Mouse (Mus musculus): ENCODE measurements around the gene Bsn. TPM values are rescaled to one million over a fixed set of nuclear protein-coding genes. Genes with fewer than 3 reads are reported as not detected.

Gene Bsn
- polyA plus RNA-seq, 1 experiment from 2014 or later, result 1.2 TPM

DNA sequence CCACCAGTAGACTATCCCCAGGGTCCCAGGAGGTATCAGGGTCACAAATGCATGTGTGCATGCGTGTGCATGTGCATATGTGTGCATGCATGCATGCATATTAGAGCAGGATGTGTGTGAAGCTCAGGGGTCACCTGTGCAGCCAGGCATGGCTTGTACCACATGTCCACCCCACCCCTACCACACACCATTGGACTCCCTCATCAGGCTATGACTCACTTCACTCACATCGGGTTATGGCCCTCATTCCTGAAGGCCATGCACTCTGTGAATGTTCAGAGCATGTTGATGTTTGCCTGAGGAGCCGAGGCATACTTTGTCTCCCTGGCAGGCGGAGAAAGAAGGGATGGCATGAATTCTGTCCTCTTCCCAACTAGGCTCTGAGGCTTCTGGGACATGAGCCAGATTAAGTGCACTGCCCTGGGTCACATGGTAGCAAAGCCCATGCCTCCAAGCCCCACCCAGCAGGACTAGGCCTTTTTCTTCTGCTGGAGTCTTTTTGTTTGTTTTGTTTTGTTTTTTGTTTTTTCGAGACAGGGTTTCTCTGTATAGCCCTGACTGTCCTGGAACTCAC, 17.3 kb downstream of the Bsn start:
- H3K4me1 ChIP-seq (replicated peaks), result no peaks in the 10 kb centered on the region; the same call in 1 of the 2 replicates
- ATAC-seq (ENCODE audit: insufficient number of reproducible peaks, insufficient read depth, low FRiP score, low TSS enrichment, low read depth), result no peak
- 0 out of 2 replicates have a peak, but pooled peaks cover 4% of the 10 kb centered on the region for H3K9me3 ChIP-seq
- no peak overlapping the region for H3K27ac ChIP-seq
- WGBS, result 85% methylated on average over 5 of the region's 5 CpGs
- H3K4me2 ChIP-seq, result no peak overlapping the region
- no peaks in the 10 kb centered on the region for H3K36me3 ChIP-seq
- H3K27me3 ChIP-seq, result no peaks in the 10 kb centered on the region
- no peak overlapping the region for H3K4me3 ChIP-seq (replicated peaks)
- no peak overlapping the region for H3K9ac ChIP-seq (replicated peaks)

DNA sequence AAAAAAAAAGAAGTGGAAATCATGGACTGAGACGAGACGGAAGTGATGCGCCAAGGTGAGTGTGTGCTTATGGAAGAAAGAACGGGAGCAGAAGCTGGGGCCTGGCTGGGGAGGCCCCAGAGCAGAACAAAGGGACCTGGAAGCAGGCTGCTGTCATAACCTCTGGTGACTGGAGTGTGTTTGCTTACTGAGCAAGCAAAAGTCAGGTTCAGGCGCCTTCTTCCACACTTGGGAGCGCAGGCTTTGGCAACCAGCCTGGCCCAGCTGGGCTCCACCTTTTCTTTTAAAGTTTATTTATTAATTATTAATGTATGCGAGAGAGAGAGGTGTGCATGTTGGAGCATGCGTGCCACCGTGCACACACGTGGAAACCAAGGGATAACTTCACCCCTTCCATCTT, 20.4 kb downstream of the Bsn start:
- 85% methylated on average over 10 of the region's 10 CpGs for WGBS
- H3K4me1 ChIP-seq (replicated peaks), result no peaks in the 10 kb centered on the region
- no peak overlapping the region for H3K4me2 ChIP-seq
- H3K9me3 ChIP-seq, result no peaks in the 10 kb centered on the region
- no peak overlapping the region for H3K27ac ChIP-seq
- no peak overlapping the region for H3K4me3 ChIP-seq (replicated peaks)
- no peak for ATAC-seq (ENCODE audit: insufficient number of reproducible peaks, insufficient read depth, low FRiP score, low TSS enrichment, low read depth)
- no peaks in the 10 kb centered on the region for H3K36me3 ChIP-seq
- no peak overlapping the region for H3K9ac ChIP-seq (replicated peaks)
- H3K27me3 ChIP-seq, result no peaks in the 10 kb centered on the region

GRCm38 (mm10) chr9:108165143-108165542, 25.0 kb downstream of the Bsn start:
- H3K27ac ChIP-seq, result no peak overlapping the region
- H3K4me1 ChIP-seq (replicated peaks), result no peaks in the 10 kb centered on the region
- ATAC-seq (ENCODE audit: insufficient number of reproducible peaks, insufficient read depth, low FRiP score, low TSS enrichment, low read depth), result no peak
- no peaks in the 10 kb centered on the region for H3K36me3 ChIP-seq
- 47% methylated on average over 8 of the region's 8 CpGs for WGBS
- H3K9ac ChIP-seq (replicated peaks), result no peak overlapping the region
- peaks cover 2% of the 10 kb centered on the region; the same call in 1 of the 2 replicates for H3K27me3 ChIP-seq
- H3K4me3 ChIP-seq (replicated peaks), result no peak overlapping the region
- no peaks in the 10 kb centered on the region for H3K9me3 ChIP-seq
- no peak overlapping the region for H3K4me2 ChIP-seq

- Histone ChIP-seq H3K36me3 (no peaks in the 10 kb centered on the region), H3K27ac (no peak overlapping the region), H3K4me1 (replicated peaks) (no peaks in the 10 kb centered on the region), H3K9me3 (no peaks in the 10 kb centered on the region), H3K9ac (replicated peaks) (no peak overlapping the region), H3K4me3 (replicated peaks) (no peak overlapping the region), H3K27me3 (peaks cover 9% of the 10 kb centered on the region), H3K4me2 (no peak overlapping the region)
- ATAC-seq (ENCODE audit: insufficient number of reproducible peaks, insufficient read depth, low FRiP score, low TSS enrichment, low read depth), result no peak
- 85% methylated on average over 16 of the region's 16 CpGs for WGBS
Observed at GRCm38 (mm10) chr9:108163646-108164284, 26.4 kb downstream of the Bsn start.

DNA sequence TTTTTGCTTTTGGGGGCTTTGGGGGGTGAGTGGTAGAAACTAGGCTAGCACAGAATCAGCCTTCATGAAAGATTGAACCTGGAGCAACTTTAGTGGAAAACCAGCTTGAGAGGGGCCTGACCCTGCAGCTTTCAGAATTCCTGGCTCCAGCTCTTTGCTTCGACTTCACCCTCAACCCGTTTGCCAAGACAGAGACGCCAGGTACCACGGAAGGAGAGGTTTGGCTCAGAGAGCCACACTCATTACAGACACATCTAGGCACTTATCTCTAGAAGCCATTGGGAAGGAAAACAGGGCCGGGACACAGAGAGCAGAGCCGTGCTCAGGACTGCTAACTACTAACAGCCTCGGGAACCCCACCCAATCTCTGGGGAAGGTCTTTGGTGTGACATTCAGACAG, 32.3 kb downstream of the Bsn start:
- no peak overlapping the region for H3K27ac ChIP-seq
- no peaks in the 10 kb centered on the region for H3K4me1 ChIP-seq (replicated peaks)
- H3K36me3 ChIP-seq, result no peaks in the 10 kb centered on the region
- no peaks in the 10 kb centered on the region for H3K9me3 ChIP-seq
- ATAC-seq (ENCODE audit: insufficient number of reproducible peaks, insufficient read depth, low FRiP score, low TSS enrichment, low read depth), result no peak
- no peak overlapping the region for H3K4me2 ChIP-seq
- 67% methylated on average over 7 of the region's 7 CpGs for WGBS
- H3K4me3 ChIP-seq (replicated peaks), result no peak overlapping the region
- H3K9ac ChIP-seq (replicated peaks), result no peak overlapping the region
- peaks cover 9% of the 10 kb centered on the region for H3K27me3 ChIP-seq

- H3K4me3 ChIP-seq (replicated peaks), result no peak overlapping the region
- H3K9ac ChIP-seq (replicated peaks), result no peak overlapping the region
- H3K27me3 ChIP-seq, result peaks cover 9% of the 10 kb centered on the region
- no peak overlapping the region for H3K27ac ChIP-seq
- no peaks in the 10 kb centered on the region for H3K36me3 ChIP-seq
- H3K4me1 ChIP-seq (replicated peaks), result no peaks in the 10 kb centered on the region
- ATAC-seq (ENCODE audit: insufficient number of reproducible peaks, insufficient read depth, low FRiP score, low TSS enrichment, low read depth), result no peak
- H3K4me2 ChIP-seq, result no peak overlapping the region
- no peaks in the 10 kb centered on the region for H3K9me3 ChIP-seq
- WGBS, result 89% methylated on average over 6 of the region's 6 CpGs
Observed at GRCm38 (mm10) chr9:108157451-108157850, 32.7 kb downstream of the Bsn start.

- Histone ChIP-seq H3K9ac (replicated peaks) (no peak overlapping the region), H3K4me3 (replicated peaks) (no peak overlapping the region), H3K36me3 (no peaks in the 10 kb centered on the region), H3K27me3 (peaks cover 9% of the 10 kb centered on the region), H3K4me1 (replicated peaks) (no peaks in the 10 kb centered on the region), H3K4me2 (no peak overlapping the region), H3K27ac (no peak overlapping the region), H3K9me3 (no peaks in the 10 kb centered on the region)
- no peak for ATAC-seq (ENCODE audit: insufficient number of reproducible peaks, insufficient read depth, low FRiP score, low TSS enrichment, low read depth)
- 84% methylated on average over 5 of the region's 5 CpGs for WGBS
Observed at GRCm38 (mm10) chr9:108156786-108157185, 33.4 kb downstream of the Bsn start.

DNA sequence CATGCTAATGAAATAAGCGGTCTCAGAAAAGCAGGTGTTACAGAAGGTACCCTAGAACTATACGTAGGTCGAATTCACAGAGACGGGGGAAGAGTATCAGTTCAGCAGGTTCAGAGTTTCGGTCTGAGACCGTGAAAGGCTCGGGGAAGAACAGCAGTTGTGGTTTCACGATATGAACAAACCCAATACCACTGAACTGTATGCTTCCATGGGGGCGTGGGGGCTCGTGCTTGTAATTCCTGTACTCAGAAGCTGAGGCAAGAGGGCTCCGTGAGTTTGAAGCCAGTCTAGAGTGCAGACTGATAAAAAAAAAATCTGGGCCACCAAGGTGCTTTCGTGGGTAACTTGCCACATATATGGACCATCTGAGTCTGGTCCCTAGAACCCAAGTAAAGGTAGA, 35.4 kb downstream of the Bsn start:
- no peak for ATAC-seq (ENCODE audit: insufficient number of reproducible peaks, insufficient read depth, low FRiP score, low TSS enrichment, low read depth)
- no peak overlapping the region for H3K9ac ChIP-seq (replicated peaks)
- no peaks in the 10 kb centered on the region for H3K36me3 ChIP-seq
- H3K4me2 ChIP-seq, result no peak overlapping the region
- no peak overlapping the region for H3K27ac ChIP-seq
- peaks cover 7% of the 10 kb centered on the region; the same call in 1 of the 2 replicates for H3K9me3 ChIP-seq
- H3K4me1 ChIP-seq (replicated peaks), result no peaks in the 10 kb centered on the region
- 86% methylated on average over 12 of the region's 12 CpGs for WGBS
- H3K27me3 ChIP-seq, result peaks cover 3% of the 10 kb centered on the region
- H3K4me3 ChIP-seq (replicated peaks), result no peak overlapping the region

- Histone ChIP-seq H3K4me1 (replicated peaks) (no peaks in the 10 kb centered on the region), H3K4me3 (replicated peaks) (no peak overlapping the region), H3K4me2 (no peak overlapping the region), H3K27ac (no peak overlapping the region), H3K9me3 (peaks cover 7% of the 10 kb centered on the region; the same call in 1 of the 2 replicates), H3K36me3 (no peaks in the 10 kb centered on the region), H3K9ac (replicated peaks) (no peak overlapping the region), H3K27me3 (no peaks in the 10 kb centered on the region)
- ATAC-seq (ENCODE audit: insufficient number of reproducible peaks, insufficient read depth, low FRiP score, low TSS enrichment, low read depth), result no peak
- WGBS, result 88% methylated on average over 12 of the region's 12 CpGs
Observed at GRCm38 (mm10) chr9:108153516-108154448, 36.4 kb downstream of the Bsn start.

DNA sequence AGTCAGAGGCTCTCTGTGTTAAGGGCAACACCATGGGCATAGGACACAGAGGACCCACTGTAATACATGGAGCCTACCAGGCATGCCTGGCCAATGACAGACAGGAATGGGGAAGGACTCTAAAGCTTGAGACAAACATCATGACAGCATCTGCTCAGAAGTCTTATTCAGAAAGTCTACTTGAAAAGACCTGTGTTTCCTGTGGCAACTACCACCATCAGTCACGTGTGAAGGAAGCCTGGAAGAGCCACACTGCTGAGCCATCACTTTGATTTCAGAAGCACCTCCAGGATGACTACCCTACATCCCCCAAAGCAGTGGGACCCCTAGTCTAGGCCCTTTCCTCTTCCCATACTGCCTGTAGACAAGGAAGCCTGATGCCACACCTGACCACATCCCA, 39.7 kb downstream of the Bsn start:
- H3K36me3 ChIP-seq, result no peaks in the 10 kb centered on the region
- no peak for ATAC-seq (ENCODE audit: insufficient number of reproducible peaks, insufficient read depth, low FRiP score, low TSS enrichment, low read depth)
- no peak overlapping the region for H3K9ac ChIP-seq (replicated peaks)
- H3K4me3 ChIP-seq (replicated peaks), result no peak overlapping the region
- whole genome bisulfite sequencing, result 63% methylated on average over 1 of the region's 1 CpGs
- no peak overlapping the region for H3K27ac ChIP-seq
- no peaks in the 10 kb centered on the region for H3K4me1 ChIP-seq (replicated peaks)
- H3K9me3 ChIP-seq, result peaks cover 7% of the 10 kb centered on the region; the same call in 1 of the 2 replicates
- no peaks in the 10 kb centered on the region for H3K27me3 ChIP-seq
- no peak overlapping the region for H3K4me2 ChIP-seq

DNA sequence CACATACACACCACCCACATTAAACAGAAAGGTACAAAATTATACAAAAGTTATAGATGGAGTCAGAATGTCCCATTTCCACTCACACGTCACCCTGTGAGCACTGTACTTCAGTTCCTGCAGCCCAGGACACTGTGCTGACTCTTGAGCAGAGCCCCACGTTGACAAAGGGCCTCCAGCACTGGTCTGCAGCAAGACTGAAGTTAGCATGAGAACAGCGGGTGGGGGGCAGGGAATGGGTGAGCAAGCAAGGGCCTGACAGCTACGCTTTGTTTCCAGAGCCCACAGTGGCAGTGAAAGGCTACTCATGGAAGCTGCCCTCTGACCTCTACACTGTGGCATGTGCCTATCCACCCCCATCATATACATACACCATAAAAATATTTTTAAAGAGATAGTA, 40.4 kb downstream of the Bsn start:
- Histone ChIP-seq H3K4me3 (replicated peaks) (no peak overlapping the region), H3K27me3 (no peaks in the 10 kb centered on the region), H3K9me3 (peaks cover 7% of the 10 kb centered on the region; the same call in 1 of the 2 replicates), H3K36me3 (no peaks in the 10 kb centered on the region), H3K4me2 (no peak overlapping the region), H3K27ac (no peak overlapping the region), H3K9ac (replicated peaks) (no peak overlapping the region), H3K4me1 (replicated peaks) (no peaks in the 10 kb centered on the region)
- 55% methylated on average over 4 of the region's 4 CpGs for WGBS
- ATAC-seq (ENCODE audit: insufficient number of reproducible peaks, insufficient read depth, low FRiP score, low TSS enrichment, low read depth), result no peak
